Mouse (Mus musculus): ENCODE measurements at regions not wholly inside any gene's neighbourhood (a gene's known extent, or its start where the extent isn't known, plus 50 kb on each side); places are given as distances from the start of the nearest gene placed in this dataset.

DNA sequence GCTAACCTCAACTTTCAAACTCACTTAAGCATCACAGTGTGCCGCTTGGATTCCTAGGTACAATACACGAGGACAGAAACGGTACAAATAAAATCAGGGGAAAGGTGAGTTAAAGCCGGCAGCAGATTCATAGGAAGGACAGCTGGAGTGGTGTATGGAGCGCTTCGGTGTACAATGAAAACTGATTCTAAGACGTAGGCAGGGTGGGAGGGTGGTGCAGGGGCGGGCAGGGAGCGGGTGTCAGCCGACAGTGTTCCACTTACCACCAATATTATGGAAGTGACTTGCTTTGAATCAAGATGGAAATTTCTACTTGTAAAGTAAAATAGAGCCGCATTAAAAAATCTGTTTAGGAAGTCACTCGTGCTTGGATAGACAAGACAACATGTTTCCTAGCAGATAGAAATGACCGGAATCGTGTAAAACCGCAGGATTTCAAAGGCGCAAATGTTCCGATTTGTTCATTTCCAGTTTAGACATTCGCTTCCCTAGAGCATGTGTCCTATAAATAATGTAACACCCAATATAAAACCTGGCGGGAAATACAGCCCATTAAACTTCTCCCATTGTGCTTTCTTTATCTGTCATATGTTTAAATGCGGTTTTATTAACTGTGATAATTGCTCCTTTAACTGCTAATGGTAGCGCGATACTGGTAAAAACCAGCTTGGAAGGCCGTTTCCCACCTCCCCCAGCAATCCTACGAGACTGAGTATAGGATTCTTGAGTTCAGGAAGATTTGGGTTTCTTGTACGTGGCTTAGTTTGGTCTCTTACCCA is 203.3 kb downstream of the Lrig3 start:
- TF ChIP-seq CTCF (conservative IDR thresholded peaks at IDR 0.05; ENCODE audit: low read length) (no peak), POU5F1 (IDR thresholded peaks at IDR 0.05; ENCODE audit: borderline replicate concordance, low read length) (no peak), NANOG (IDR thresholded peaks at IDR 0.05; ENCODE audit: borderline replicate concordance, low read length) (no peak)
